9 mouse cellular contexts compared by ENCODE assay signal in the genomic region with DNA sequence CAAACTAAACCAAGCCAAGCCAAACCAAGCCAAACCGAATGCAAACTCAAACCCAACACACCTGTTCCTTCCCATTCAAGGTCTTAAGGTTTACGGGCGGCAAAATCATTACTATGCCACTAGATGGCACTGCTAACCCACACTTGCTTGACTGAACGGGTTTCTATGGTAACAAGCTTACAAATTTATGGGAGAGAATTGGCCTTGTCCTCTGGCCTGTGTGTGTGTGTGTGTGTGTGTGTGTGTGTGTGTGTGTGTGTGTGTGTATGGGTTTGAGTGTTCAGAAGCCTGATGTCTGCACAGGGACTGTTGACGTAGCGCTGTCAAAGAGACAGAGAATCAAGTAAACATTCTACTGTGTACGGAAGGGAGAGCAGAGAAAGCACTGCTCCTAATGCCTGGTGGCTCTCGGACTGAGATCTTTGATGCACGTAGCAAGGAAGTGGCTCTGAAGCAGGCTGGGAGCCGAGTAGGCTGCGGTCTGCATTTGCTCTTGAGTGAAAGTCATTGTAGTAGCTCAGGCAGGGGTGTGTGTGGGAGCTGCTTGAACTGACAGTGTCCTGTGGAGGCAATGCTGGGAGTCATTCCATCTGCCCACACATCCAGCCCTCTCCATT.
A peak's percentile ranks its signal among the peaks of the same experiment; 100 is the strongest.
DNase-seq lines count a peak whose midpoint lies in the region; ATAC-seq and TF ChIP-seq lines count a peak whose summit lies in the region.
"Had no signal": no experiment of that assay in that cellular context is flagged by ENCODE, and none has a peak within 500 bp of the region (broad histone marks: within the 10 kb centered on the region; RNA-seq: fewer than 3 reads in every experiment).

No protein-coding gene starts in this region.

- TF ChIP-seq POLR2A in thymus, adult 2 months (IDR thresholded peaks at IDR 0.05; ENCODE audit: control insufficient read depth, extremely low read depth, insufficient read depth, low read length, poor library complexity) = no peak

- TF ChIP-seq CTCF in E14TG2a.4 (conservative IDR thresholded peaks at IDR 0.05; ENCODE audit: low read length) = peak; percentile 55
- TF ChIP-seq CTCF in liver, postnatal 0 days (IDR thresholded peaks at IDR 0.05; ENCODE audit: low read depth) = peak; percentile 91
- TF ChIP-seq CTCF in thymus, adult 2 months (IDR thresholded peaks at IDR 0.05; ENCODE audit: borderline replicate concordance, control insufficient read depth, extremely low read depth, insufficient read depth, low read length, poor library complexity) = no peak

- H3K4me1 ChIP-seq in E14TG2a.4 (replicated peaks; ENCODE audit: low read depth, low read length) = peaks cover 6% of the 10 kb centered on the region; the same call in 1 of the 2 replicates
- peaks cover 13% of the 10 kb centered on the region for H3K4me1 ChIP-seq in forebrain, embryonic 10.5 days
- 0 out of 2 replicates have a peak, but pooled peaks cover 2% of the 10 kb centered on the region for H3K4me1 ChIP-seq in liver, postnatal 0 days (ENCODE audit: insufficient read depth)
- H3K4me1 ChIP-seq in neural tube, embryonic 14.5 days (ENCODE audit: control insufficient read depth, insufficient read depth, low read length) = 0 out of 2 replicates have a peak, but pooled peaks cover 7% of the 10 kb centered on the region
- peaks cover 14% of the 10 kb centered on the region for H3K4me1 ChIP-seq in thymus, adult 2 months (replicated peaks; ENCODE audit: control insufficient read depth, insufficient read depth, low read length)

- DNase-seq in brain, embryonic 18.5 days (ENCODE audit: low read depth, low spot score) = peak; percentile 76
- DNase-seq in forebrain, embryonic 10.5 days (ENCODE audit: extremely low spot score, low spot score) = peak; percentile 71
- DNase-seq in heart, postnatal 36 days = peak; percentile 33 to 38
- peak; percentile 65 for DNase-seq in layer of hippocampus, adult 11-12 months (ENCODE audit: low spot score)
- peak; percentile 58 for DNase-seq in liver, postnatal 0 days
- DNase-seq in thymus, adult 2 months = peak; percentile 68

- H3K9me3 ChIP-seq in E14TG2a.4 (ENCODE audit: low read length) = peaks cover 14% of the 10 kb centered on the region
- H3K9me3 ChIP-seq in forebrain, embryonic 10.5 days = no peaks in the 10 kb centered on the region
- no peaks in the 10 kb centered on the region for H3K9me3 ChIP-seq in liver, postnatal 0 days (ENCODE audit: low read length)
- no peaks in the 10 kb centered on the region for H3K9me3 ChIP-seq in neural tube, embryonic 14.5 days (ENCODE audit: control insufficient read depth, low read length)

- H3K27ac ChIP-seq in forebrain, embryonic 10.5 days = peak overlapping the region; percentile 75
- no peak overlapping the region for H3K27ac ChIP-seq in liver, postnatal 0 days (ENCODE audit: low read depth)
- peak overlapping the region; percentile 57; the same call in 1 of the 2 replicates for H3K27ac ChIP-seq in neural tube, embryonic 14.5 days (ENCODE audit: low read depth, low read length)
- H3K27ac ChIP-seq in thymus, adult 2 months (ENCODE audit: control insufficient read depth, insufficient read depth, low read length) = peak overlapping the region; percentile 62
- H3K27ac ChIP-seq: macrophage had no signal

- H3K4me2 ChIP-seq in liver, postnatal 0 days (ENCODE audit: low read depth, low read length) = peak overlapping the region; percentile 38; the same call in 1 of the 2 replicates
- H3K4me2 ChIP-seq in neural tube, embryonic 14.5 days (ENCODE audit: low read depth, low read length) = peak overlapping the region; percentile 41

- no peaks in the 10 kb centered on the region for H3K36me3 ChIP-seq in E14TG2a.4 (ENCODE audit: insufficient read depth, low read length)
- H3K36me3 ChIP-seq in forebrain, embryonic 10.5 days (replicated peaks) = no peaks in the 10 kb centered on the region
- no peaks in the 10 kb centered on the region for H3K36me3 ChIP-seq in liver, postnatal 0 days (replicated peaks; ENCODE audit: insufficient read depth, low read length)
- H3K36me3 ChIP-seq in neural tube, embryonic 14.5 days (ENCODE audit: control insufficient read depth, insufficient read depth, low read length) = no peaks in the 10 kb centered on the region
- no peaks in the 10 kb centered on the region for H3K36me3 ChIP-seq in thymus, adult 2 months (ENCODE audit: control insufficient read depth, insufficient read depth, low read length)

- no peak overlapping the region for H3K9ac ChIP-seq in liver, postnatal 0 days (replicated peaks)
- H3K9ac ChIP-seq in neural tube, embryonic 14.5 days (replicated peaks; ENCODE audit: low read depth, low read length) = peak overlapping the region; percentile 37; the same call in 1 of the 2 replicates

- ATAC-seq in liver, postnatal 0 days = peak; percentile 68
- peak; percentile 76 for ATAC-seq in neural tube, embryonic 14.5 days (ENCODE audit: low read depth)

- intact Hi-C loops in heart, postnatal 36 days (cut with DNase I) = loop anchor here (2.0 to 5.0 kb wide), 2 partner anchors 442 to 1031 kb away; no protein-coding TSS in a partner anchor

- 21% methylated on average over 11 of the region's 11 CpGs for WGBS in forebrain, embryonic 10.5 days
- WGBS in liver, postnatal 0 days (ENCODE audit: insufficient replicate concordance) = 16% methylated on average over 11 of the region's 11 CpGs
- 3% methylated on average over 11 of the region's 11 CpGs for WGBS in neural tube, embryonic 14.5 days
- 4% methylated on average over 11 of the region's 11 CpGs for WGBS in thymus, adult 2 months

- H3K4me3 ChIP-seq in E14TG2a.4 (replicated peaks; ENCODE audit: low read length) = no peak overlapping the region
- H3K4me3 ChIP-seq in forebrain, embryonic 10.5 days = peak overlapping the region; percentile 40
- no peak overlapping the region for H3K4me3 ChIP-seq in liver, postnatal 0 days (ENCODE audit: low read depth, low read length)
- H3K4me3 ChIP-seq in neural tube, embryonic 14.5 days (ENCODE audit: low read depth, low read length) = peak overlapping the region; percentile 24; the same call in 1 of the 2 replicates
- H3K4me3 ChIP-seq in thymus, adult 2 months (ENCODE audit: control insufficient read depth, insufficient read depth, low read length) = peak overlapping the region; percentile 4

- H3K27me3 ChIP-seq in E14TG2a.4 (ENCODE audit: insufficient read depth, low read length) = no peaks in the 10 kb centered on the region
- no peaks in the 10 kb centered on the region for H3K27me3 ChIP-seq in forebrain, embryonic 10.5 days (ENCODE audit: poor library complexity, severe bottlenecking)
- H3K27me3 ChIP-seq in liver, postnatal 0 days (ENCODE audit: insufficient read depth, low read length) = no peaks in the 10 kb centered on the region
- H3K27me3 ChIP-seq in neural tube, embryonic 14.5 days (ENCODE audit: control insufficient read depth, insufficient read depth, low read length) = no peaks in the 10 kb centered on the region
- no peaks in the 10 kb centered on the region; the same call in 1 of the 2 replicates for H3K27me3 ChIP-seq in thymus, adult 2 months (ENCODE audit: control insufficient read depth, insufficient read depth, low read length)

- TF ChIP-seq EP300 in liver, postnatal 0 days (IDR thresholded peaks at IDR 0.05; ENCODE audit: low read depth) = no peak

Comparison
In these comparisons a context has a peak if more than half of its experiments do, and no peak if none do; other contexts are left out.
1. H3K4me3 ChIP-seq: peak in forebrain, embryonic 10.5 days (single experiment), neural tube, embryonic 14.5 days (single experiment) and thymus, adult 2 months (single experiment); none in E14TG2a.4 (single experiment) and liver, postnatal 0 days (single experiment).
2. Peak in every context shown above with its lines, with median percentiles within 50 percentile points of each other: DNase-seq.